Mouse (Mus musculus) brain, embryonic 18.5 days (tissue): Measurements from ENCODE around the gene Lrrc75a.
"Not testable (repeated sequence)": the region's sequence is repeated elsewhere in the genome, so short reads cannot be mapped to it uniquely, and the experiment has no call there.

Experiments
- DNase-seq: peaks from one replicate; pipeline ENCODE4 v3.0.0-alpha.2; 2012; ENCODE audit warnings: low read depth, low spot score

Gene Lrrc75a

DNA sequence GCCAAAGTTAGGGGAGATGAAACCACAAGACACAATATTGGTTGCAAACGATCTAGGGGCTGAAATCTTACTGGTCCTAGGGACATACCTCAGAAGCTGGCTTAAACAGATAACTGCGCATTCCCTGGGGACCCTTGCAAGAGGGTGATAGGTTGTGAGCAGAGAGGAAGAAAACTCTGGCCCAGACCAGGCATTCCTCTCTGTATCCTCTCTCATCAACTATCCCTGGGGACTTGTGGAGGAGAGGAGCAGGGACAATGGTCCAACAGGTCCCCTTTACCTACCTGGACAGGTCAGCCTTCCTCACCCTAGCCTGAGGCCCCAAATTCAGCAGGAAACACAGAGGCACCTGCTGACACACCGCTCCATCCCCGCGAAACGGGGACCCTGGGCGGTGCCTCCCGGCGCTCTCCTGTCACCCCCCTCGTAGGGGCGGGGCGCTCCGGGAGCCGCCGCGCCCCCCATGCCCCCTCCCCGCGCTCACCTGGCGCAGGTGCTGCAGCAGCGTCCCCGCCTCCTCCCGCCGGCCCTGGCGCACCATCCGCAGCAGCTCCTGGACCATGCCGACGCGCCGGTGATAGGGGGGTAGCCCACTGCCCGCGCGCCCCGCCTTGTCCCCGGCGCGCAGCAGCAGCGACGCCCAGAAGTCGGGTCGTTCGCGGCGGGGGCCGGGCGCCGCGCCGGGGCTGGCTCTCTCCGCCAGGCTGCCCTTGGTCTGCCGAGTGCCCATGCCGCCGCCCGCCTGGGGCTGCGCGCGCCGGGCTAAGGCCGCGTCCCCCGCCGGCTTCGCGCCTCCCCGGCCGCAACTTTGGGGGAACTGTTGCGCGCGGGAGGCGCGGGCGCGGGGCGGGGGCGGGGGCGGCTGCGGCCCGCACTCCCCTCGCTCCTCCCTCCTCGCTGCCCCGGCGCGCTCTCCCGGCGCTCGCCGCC lies at the start of gene Lrrc75a:
Gene Lrrc75a, minus strand, starts transcription at position 863 of the 930 bp plus-strand sequence.
- no peak for DNase-seq

- no peak for DNase-seq
Measured at GRCm38 (mm10) chr11:62695126-62695525, 46.8 kb upstream of the Lrrc75a start.

DNA sequence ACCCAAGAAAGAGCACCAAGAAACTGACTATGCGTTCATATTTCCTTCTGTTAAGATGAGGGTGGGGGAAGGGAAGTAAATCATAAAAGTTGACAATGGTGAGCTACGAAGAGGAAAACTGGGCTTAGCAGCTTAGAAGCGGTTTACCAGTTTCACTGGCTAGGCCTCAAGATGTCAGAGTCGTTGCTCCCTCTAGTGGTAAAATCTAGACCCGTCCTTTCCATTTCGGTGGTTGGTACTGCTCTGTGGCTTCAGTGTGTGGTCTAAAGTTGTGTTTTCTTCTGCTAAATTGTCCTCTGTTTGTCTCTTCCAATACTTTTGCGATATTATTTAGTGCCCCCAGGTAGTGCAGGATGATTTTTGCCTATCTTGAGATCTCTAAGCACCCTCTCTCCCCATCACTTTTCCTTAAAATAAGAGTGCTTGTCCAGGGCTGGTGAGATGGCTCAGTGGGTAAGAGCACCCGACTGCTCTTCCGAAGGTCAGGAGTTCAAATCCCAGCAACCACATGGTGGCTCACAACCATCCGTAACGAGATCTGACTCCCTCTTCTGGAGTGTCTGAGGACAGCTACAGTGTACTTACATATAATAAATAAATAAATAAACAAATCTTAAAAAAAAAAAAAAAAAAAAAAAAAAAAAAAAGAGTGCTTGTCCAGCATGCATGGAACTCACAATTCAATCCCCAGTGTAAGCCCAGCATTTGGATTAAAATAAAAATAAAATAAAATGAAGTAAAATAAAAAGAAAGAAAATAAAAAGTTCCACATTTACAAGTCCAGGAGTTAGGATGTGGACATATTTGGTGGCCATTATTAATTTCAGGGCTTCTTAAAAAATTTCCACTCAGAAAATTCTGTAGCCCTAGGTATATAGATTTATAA lies 45.2 kb upstream of the Lrrc75a start:
- DNase-seq, result peak; percentile 66

GRCm38 (mm10) chr11:62691592-62691991 lies 43.3 kb upstream of the Lrrc75a start:
- DNase-seq, result no peak

DNA sequence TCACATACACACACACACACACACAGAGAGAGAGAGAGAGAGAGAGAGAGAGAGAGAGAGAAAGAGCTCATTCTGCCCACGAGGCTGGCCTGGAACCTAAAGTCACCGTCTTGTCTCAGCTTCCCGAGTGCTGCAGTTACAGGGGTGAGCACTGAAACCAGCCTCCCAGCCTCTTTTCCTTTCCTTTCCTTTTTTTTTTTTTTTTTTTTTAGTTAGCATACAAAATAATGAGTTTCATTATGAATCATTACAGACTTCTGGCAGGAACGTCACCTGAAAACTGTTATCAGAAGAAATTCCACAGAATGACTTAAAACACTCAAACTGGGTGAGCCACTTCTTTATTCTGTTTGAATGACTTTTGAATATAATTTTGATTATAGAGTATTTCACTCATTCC lies 31.6 kb upstream of the Lrrc75a start:
- DNase-seq, result no peak

DNA sequence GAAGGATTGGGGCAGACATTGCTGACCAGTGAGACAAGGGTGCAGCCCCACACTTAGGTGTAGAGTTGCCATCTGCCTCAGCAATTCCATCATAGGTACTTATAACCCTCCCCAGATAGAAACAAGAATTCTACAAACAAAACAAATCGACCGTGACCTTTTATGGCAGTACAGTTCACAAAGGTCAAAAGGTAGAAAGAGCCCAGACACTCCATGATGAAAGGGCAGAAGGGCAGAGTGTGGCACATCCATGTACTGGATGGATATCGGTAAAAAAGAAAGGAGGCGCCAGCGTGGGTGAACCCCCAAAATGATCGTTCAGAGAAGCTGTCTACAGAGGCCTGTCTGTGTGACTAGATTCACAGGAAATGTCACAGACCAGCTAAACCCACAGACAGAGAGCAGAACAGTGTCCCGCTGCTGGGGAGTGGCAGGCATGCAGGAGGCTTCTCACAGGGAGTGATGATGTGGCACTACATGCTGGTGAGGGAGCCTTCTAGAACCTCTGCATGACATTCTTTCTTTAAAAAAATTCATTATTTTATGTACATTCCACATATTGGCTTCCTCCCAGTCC lies 30.5 kb upstream of the Lrrc75a start:
- no peak for DNase-seq

GRCm38 (mm10) chr11:62676290-62676596 lies 27.9 kb upstream of the Lrrc75a start:
- no peak for DNase-seq

DNA sequence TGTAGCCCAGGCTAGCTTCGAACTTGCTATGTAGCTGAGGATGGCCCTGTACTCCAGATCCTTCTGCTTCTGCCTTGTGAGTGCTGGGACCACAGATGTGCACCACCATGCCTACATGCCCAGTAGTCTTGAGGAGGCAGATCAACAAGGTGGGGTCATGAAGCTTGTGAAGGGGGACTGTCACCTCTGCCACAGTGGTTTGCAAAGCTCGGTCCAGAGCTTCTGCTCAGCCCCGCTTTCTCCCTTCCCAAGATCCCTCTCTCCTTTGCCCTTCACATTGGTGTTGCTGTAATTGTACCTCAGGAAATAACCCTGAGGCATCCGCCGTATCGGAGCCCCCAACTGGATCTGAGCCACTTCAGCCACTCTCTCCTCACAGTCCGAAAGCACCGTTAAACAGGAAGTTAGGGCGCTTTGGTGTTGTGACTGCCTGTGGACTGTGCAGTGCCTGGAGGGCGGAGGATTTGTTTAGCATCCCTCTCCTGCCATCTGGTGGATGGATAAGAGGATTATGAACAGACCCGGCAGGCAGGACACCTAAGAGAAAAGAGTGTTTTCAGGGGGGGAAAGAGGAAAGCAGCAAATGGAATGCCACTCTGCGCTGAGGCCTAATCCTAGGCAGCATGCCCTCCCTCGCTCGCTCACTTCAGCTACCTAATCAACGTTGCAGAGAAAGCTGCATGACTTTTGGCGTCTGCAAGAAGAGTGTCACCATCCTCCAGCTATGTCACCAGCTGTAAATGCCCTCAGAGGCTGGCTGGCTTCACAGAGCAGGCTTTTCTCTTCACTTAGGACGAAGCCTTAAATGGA lies 27.4 kb upstream of the Lrrc75a start:
- DNase-seq, result peak; percentile 70

DNA sequence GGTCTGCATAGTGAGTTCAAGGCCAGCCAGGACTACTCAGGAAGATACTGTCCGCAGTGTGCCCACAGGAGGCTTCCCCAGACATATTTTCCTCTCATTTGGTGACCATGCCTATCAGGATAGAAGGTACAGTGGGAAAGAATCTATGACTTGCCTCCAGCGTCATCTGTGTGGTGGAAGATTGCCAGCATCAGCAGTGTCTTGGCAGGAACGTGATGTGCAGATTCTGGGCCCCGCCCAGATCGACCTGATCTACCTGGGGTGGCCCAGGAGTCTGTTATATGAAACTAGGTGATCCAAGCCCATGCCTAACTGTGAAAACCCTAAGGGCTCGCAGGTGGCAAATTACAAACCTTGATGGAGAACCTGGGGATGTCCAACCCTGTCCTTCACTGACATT lies 21.7 kb upstream of the Lrrc75a start:
- DNase-seq, result no peak

DNA sequence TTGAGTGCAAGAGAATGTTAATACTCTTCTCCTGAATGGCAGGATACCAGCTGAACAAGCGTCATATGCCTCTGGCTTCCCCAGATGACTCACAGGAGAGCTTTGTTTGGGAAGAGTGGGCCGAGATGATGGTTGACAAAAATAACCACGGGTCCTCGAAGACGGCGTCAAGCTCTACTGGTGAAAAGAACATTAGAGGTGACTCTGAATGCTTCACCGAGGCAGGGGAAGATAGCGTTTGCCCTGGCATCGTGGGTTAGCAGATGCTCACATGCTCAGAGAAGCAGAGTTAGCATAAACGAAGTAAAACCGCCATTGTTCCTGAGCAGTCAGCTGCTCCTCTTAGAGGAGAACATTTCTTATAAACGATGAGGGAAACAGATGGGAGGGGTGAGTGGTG lies 21.1 kb upstream of the Lrrc75a start:
- no peak for DNase-seq

DNA sequence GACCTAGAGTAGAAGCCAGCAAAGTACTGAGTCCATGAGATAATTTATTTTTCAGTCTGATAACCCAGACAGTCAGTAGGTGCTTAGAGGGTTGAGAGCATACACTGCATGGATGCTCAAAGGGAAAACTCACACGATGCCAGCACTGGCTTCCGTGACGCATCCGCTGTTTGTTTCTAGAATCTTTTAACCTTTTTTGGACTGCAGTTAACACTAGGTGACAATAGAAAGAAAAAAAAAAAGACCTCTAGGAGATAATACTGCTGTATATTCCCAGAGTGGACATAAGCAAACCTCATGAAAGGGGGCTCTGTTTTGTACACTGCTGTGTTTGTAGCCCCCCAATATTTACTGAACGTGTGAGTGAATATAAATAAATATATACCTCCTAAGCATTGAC lies 20.7 kb upstream of the Lrrc75a start:
- no peak for DNase-seq

DNA sequence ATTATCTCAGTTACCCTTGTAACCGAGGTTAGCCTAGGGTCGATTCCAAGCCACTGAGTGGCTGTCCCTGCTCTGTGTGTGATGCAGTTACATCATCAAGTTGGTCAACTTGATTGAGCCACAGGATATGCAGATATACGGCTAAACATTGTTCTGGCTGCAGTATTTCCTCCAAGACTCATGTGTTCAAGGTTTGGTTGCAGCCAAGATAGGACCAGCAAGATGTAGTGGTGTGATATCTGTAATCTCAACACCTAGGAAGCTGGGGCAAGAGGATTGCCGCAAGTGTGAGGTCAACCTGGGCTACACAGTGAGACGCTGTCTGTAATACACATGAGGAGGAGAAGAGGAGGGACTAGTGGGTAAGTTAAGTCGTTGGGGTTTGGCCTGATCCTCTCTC lies 15.9 kb upstream of the Lrrc75a start:
- DNase-seq, result no peak

GRCm38 (mm10) chr11:62660885-62661284 lies 12.6 kb upstream of the Lrrc75a start:
- no peak for DNase-seq

DNA sequence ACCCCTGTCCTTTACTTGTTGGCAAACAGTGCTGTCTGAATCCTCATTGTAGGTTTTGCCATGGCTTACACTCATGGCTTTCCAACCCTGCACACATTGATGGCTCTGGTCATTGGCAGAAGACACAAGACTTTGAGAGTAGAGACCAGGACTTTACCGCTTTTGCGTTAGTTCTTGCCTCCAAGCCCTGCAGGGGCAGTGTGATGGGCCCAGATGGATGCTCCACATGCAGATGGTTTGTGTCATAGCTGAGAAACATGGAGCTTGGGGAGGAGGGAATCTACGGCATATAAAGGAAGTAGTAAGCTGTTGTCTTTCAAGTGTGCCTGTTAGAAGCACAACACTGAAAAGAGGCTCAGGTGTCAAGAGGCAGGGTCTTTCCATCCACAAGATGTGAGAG lies 3.8 kb upstream of the Lrrc75a start:
- DNase-seq, result no peak

- DNase-seq, result no peak
Measured at GRCm38 (mm10) chr11:62651563-62651962, 3.2 kb upstream of the Lrrc75a start.

DNA sequence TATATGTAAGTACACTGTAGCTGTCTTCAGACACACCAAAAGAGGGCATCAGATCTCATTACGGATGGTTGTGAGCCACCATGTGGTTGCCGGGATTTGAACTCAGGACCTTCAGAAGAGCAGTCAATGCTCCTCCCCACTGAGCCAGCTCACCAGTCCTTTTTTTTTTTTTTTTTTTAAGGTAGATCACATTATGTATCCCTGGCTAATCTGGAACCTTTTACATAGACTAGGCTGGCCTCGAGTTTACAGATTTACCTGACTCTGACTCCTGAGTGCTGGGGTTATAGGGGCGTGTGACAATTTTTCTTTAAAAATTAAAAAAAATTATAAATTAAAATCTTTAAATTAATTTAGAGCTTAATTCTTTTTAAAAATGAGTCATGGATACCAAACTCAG lies 1.5 kb upstream of the Lrrc75a start:
- DNase-seq, result not testable (repeated sequence)

GRCm38 (mm10) chr11:62648591-62649391 lies 468 bp upstream of the Lrrc75a start, which contains the start of gene Mmgt2:
TSS of gene Mmgt2 (plus strand) at chr11:62648664.
- DNase-seq, result no peak

- no peak for DNase-seq
Measured at GRCm38 (mm10) chr11:62646958-62647515, 1.3 kb downstream of the Lrrc75a start.

GRCm38 (mm10) chr11:62646495-62646843 lies 1.9 kb downstream of the Lrrc75a start:
- no peak for DNase-seq
